Mouse (Mus musculus) lung, adult 10 weeks (tissue): Measurements from ENCODE around the gene Vmn1r213. TPM values are rescaled to one million over a fixed set of nuclear protein-coding genes. Genes with fewer than 3 reads are reported as not detected.

Experiments
- polyA plus RNA-seq: library from polyadenylated mRNA; stranded (reverse); fragments of 350-450 nt; fragmentation: Illumina TruSeq; extraction: RNeasy Lipid Tissue Mini Kit (QIAGEN cat#74804); gene quantifications from one replicate; pipeline ENCODE4 v1.2.3, GENCODE M21; 2014; ENCODE audit warnings: low read depth, low replicate concordance; ENCODE audit not compliant: insufficient read depth

Vmn1r213 gene
- polyA plus RNA-seq = not detected

DNA sequence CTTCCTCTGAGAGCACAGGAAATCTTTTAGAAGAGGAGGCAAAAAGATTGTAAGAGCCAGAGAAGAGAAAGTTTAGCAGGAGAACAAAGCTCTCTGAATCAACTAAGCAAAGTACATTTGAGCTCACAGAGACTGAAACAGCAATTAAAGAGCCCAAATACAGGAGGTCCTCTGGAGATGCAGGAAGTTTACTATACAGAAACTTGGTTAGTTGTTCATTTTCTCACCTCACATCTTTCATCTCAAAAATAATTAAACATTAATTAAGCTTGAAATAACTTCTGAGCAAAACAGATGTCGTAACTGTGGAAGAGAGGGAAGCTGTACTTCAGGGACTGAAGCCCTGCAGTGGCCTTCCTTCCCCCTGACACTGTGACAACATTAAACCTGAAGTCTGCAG lies at the start of gene Vmn1r213:
Gene Vmn1r213 (plus strand): TSS at position 301 of the 400 bp plus-strand sequence.

DNA sequence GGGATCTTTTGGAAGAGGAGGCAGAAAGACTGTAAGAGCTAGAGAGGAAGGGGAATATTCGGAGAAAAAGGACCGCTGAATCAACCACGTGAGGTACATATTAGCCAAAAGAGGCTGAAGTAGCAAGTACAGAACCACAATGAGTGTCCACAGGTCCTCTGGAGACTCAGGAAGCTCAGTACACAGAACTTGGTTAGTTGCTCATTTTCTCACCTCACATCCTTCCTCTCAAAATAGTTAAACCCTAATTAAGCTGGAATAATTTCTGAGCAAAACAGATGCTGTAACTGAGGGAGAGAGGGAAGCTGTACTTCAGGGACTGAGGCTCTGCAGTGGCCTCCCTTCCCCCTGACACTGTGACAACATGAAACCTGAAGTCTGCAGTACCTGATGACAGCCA lies 22.7 kb downstream of the Vmn1r213 start, which contains the start of gene Vmn1r214:
Gene Vmn1r214 (plus strand): TSS at position 301 of the 400 bp plus-strand sequence.

Other genes starting within 250 kb of the Vmn1r213 start
- gene Vmn1r208, start 230.3 kb upstream of the Vmn1r213 start, polyA plus RNA-seq = not detected
- gene Vmn1r209, start 198.0 kb upstream of the Vmn1r213 start, polyA plus RNA-seq = not detected
- gene Vmn1r210, start 176.3 kb upstream of the Vmn1r213 start, polyA plus RNA-seq = not detected
- not detected for gene Vmn1r211, start 150.1 kb upstream of the Vmn1r213 start, polyA plus RNA-seq
- not detected for gene Vmn1r212, start 123.5 kb upstream of the Vmn1r213 start, polyA plus RNA-seq
- gene Vmn1r214, start 22.8 kb downstream of the Vmn1r213 start, polyA plus RNA-seq = not detected
- not detected for gene Vmn1r215, start 60.4 kb downstream of the Vmn1r213 start, polyA plus RNA-seq
- gene Vmn1r217, start 110.6 kb downstream of the Vmn1r213 start, polyA plus RNA-seq = not detected
- gene Vmn1r218, start 125.5 kb downstream of the Vmn1r213 start, polyA plus RNA-seq = not detected
- gene Vmn1r219, start 151.7 kb downstream of the Vmn1r213 start, polyA plus RNA-seq = not detected
- gene Vmn1r220, start 180.3 kb downstream of the Vmn1r213 start, polyA plus RNA-seq = not detected
- not detected for gene Vmn1r221, start 206.5 kb downstream of the Vmn1r213 start, polyA plus RNA-seq
- gene Vmn1r222, start 228.3 kb downstream of the Vmn1r213 start, polyA plus RNA-seq = not detected
- gene Vmn1r223, start 239.5 kb downstream of the Vmn1r213 start, polyA plus RNA-seq = not detected